Mouse (Mus musculus) kidney, embryonic 15.5 days (tissue): ENCODE data around the gene Smim9. TPM values are rescaled to one million over a fixed set of nuclear protein-coding genes. Genes with fewer than 3 reads are reported as not detected.
"Not testable (repeated sequence)": the region's sequence is repeated elsewhere in the genome, so short reads cannot be mapped to it uniquely, and the experiment has no call there.

Source experiments
- ATAC-seq: fragments of 200-750 bp; cut with Nextera tagmentation; replicated peaks from 2 replicates; pipeline ENCODE4 v1.8.0; 2017; ENCODE audit warnings: moderate TSS enrichment; ENCODE audit not compliant: low FRiP score
- H3K27ac ChIP-seq: fragments of 300-500 bp; sonication (generic); 2 replicates; pipeline ENCODE4 v1.5.1; 2015; ENCODE audit warnings: mild to moderate bottlenecking, inconsistent platforms
- H3K27me3 ChIP-seq: fragments of 300-500 bp; sonication (generic); 2 replicates; pipeline ENCODE4 v1.6.1; 2015; ENCODE audit warnings: inconsistent platforms
- H3K36me3 ChIP-seq: fragments of 300-500 bp; sonication (generic); 2 replicates; pipeline ENCODE4 v1.6.1; 2015; ENCODE audit warnings: inconsistent platforms
- H3K4me1 ChIP-seq: fragments of 300-500 bp; sonication (generic); 2 replicates; pipeline ENCODE4 v1.6.1; 2015; ENCODE audit warnings: inconsistent platforms
- H3K4me2 ChIP-seq: fragments of 300-500 bp; sonication (generic); 2 replicates; pipeline ENCODE4 v1.6.1; 2015; ENCODE audit warnings: moderate library complexity, mild to moderate bottlenecking, inconsistent platforms
- H3K4me3 ChIP-seq: fragments of 300-500 bp; sonication (generic); replicated peaks from 2 replicates; pipeline ENCODE4 v1.5.1; 2015; ENCODE audit warnings: mild to moderate bottlenecking, inconsistent platforms
- H3K9ac ChIP-seq: fragments of 300-500 bp; sonication (generic); 2 replicates; pipeline ENCODE4 v1.6.1; 2015; ENCODE audit warnings: mild to moderate bottlenecking, inconsistent platforms
- H3K9me3 ChIP-seq: fragments of 300-500 bp; sonication (generic); replicated peaks from 2 replicates; pipeline ENCODE4 v1.6.1; 2016; ENCODE audit warnings: inconsistent platforms
- WGBS: fragments of 180-500 bp; shearing (Covaris S2); methylation state at CpG from one replicate; pipeline ENCODE4 v1.1.7; 2015; ENCODE audit warnings: mixed read lengths; 5-methylcytosine and 5-hydroxymethylcytosine counted together
- polyA plus RNA-seq: library from polyadenylated mRNA; unstranded; fragments of >200 nt; fragmentation: Nextera tagmentation; extraction: Ambion mirVana; gene quantifications from 2 replicates; pipeline ENCODE4 v1.2.1, GENCODE M21; 2015

The Smim9 gene
- not detected in 2 replicates for polyA plus RNA-seq

DNA sequence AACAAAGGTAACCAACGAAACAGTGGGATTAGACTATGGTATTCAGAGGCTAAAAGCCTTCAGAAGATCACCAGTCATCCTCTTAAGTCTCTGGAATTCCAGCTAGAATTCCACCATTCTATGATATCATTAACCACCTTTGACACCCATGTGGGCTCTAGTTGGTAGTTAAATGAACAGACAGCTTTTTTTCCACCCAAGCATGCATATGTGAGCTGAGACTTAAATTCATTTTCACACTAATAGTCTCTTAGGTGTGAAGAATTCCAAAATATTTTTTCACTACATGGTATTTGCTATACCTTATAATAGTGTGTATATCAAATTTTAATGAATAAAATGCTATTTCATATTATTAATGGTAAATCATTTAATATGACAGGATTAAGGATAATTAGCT, at the start of gene Smim9:
Gene Smim9, minus strand, starts transcription at position 101 of the 400 bp plus-strand sequence.
- H3K27ac ChIP-seq = no peak within 1 kb of the TSS
- H3K9me3 ChIP-seq = no peaks in the 10 kb centered on the region
- no peak within 1 kb of the TSS for H3K4me2 ChIP-seq
- no peak within 1 kb of the TSS for H3K9ac ChIP-seq
- ATAC-seq = no peak
- WGBS = 79% methylated on average over 1 of the region's 1 CpGs
- H3K36me3 ChIP-seq = no peaks in the 10 kb centered on the region
- no peaks in the 10 kb centered on the region for H3K27me3 ChIP-seq
- no peaks in the 10 kb centered on the region for H3K4me1 ChIP-seq
- no peak within 1 kb of the TSS for H3K4me3 ChIP-seq

DNA sequence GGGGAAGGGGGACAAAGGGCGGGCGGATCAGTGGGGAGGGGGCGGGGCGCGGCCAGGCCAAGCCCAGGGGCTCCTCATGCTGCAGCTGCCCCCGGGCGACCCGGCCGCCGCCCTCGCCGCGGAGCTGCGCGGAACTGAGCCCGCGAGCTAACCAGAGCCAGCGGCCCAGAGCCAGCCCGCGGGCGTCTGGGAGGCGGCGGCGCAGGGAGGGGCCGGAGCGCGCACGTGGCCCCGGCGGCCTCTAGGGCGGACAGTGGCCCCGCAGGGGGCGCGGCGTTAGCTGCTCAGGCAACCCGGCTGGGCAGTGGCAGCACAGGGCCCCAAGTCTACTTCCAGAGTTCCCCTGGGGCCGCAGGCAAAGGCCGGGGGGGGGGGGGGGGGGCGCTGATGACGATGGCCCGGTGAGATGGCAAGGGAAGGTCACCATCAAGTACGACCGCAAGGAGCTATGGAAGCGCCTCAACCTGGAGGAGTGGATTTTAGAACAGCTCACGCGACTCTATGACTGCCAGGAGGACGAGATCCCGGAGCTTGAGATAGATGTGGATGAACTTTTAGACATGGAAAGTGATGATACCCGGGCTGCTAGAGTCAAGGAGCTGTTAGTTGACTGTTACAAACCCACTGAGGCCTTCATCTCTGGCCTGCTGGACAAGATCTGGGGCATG, 7.9 kb downstream of the Smim9 start:
- H3K9ac ChIP-seq = no peak overlapping the region
- 23% methylated on average over 15 of the region's 49 CpGs for WGBS

GRCm38 (mm10) chrX:75152249-75152648, 11.3 kb downstream of the Smim9 start:
- WGBS = 61% methylated on average over 1 of the region's 1 CpGs
- ATAC-seq = no peak
- no peak overlapping the region for H3K9ac ChIP-seq

More for the DNA sequence above, 7.9 kb downstream of the Smim9 start:
- H3K27ac ChIP-seq = no peak overlapping the region
- no peaks in the 10 kb centered on the region for H3K9me3 ChIP-seq
- H3K4me2 ChIP-seq = peak overlapping the region; percentile 64
- H3K36me3 ChIP-seq = no peaks in the 10 kb centered on the region
- H3K4me3 ChIP-seq = peak overlapping the region; percentile 43
- ATAC-seq = peak; percentile 91
- no peaks in the 10 kb centered on the region for H3K4me1 ChIP-seq
- no peaks in the 10 kb centered on the region for H3K27me3 ChIP-seq

GRCm38 (mm10) chrX:75150304-75150703, 13.3 kb downstream of the Smim9 start:
- H3K27ac ChIP-seq = no peak overlapping the region
- no peaks in the 10 kb centered on the region for H3K4me1 ChIP-seq
- H3K36me3 ChIP-seq = no peaks in the 10 kb centered on the region
- whole genome bisulfite sequencing = 85% methylated on average over 2 of the region's 2 CpGs
- no peak overlapping the region for H3K4me3 ChIP-seq
- H3K9ac ChIP-seq = no peak overlapping the region
- no peak for ATAC-seq
- no peaks in the 10 kb centered on the region for H3K27me3 ChIP-seq
- H3K4me2 ChIP-seq = no peak overlapping the region
- H3K9me3 ChIP-seq = no peaks in the 10 kb centered on the region

More at GRCm38 (mm10) chrX:75152249-75152648, 11.3 kb downstream of the Smim9 start:
- H3K36me3 ChIP-seq = no peaks in the 10 kb centered on the region
- H3K4me3 ChIP-seq = no peak overlapping the region
- no peaks in the 10 kb centered on the region for H3K9me3 ChIP-seq
- H3K27ac ChIP-seq = no peak overlapping the region
- H3K4me2 ChIP-seq = no peak overlapping the region
- H3K4me1 ChIP-seq = no peaks in the 10 kb centered on the region
- H3K27me3 ChIP-seq = no peaks in the 10 kb centered on the region

DNA sequence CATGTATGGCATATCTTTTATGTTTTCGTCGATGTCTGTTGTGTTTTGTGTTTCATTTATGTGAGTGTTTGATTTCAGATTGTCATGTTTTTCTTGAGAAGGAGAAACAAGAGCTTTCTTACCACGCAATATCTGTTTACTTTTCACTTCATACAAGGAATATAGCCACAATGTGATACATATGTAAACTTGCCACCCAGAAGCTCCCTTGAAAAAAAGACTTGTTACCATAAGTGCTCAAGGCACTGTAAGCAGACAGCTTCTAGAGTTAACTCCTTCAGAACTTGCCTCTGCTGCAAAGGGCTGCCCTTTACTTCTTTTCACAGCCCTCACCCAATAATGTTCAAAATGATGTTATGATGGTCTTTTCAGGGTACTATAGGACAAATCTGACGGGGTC, 15.2 kb downstream of the Smim9 start:
- Histone ChIP-seq H3K27ac (no peak overlapping the region), H3K4me1 (no peaks in the 10 kb centered on the region), H3K36me3 (no peaks in the 10 kb centered on the region), H3K4me2 (no peak overlapping the region), H3K9ac (no peak overlapping the region), H3K9me3 (no peaks in the 10 kb centered on the region), H3K4me3 (no peak overlapping the region), H3K27me3 (no peaks in the 10 kb centered on the region)
- 75% methylated on average over 4 of the region's 4 CpGs for WGBS
- no peak for ATAC-seq

DNA sequence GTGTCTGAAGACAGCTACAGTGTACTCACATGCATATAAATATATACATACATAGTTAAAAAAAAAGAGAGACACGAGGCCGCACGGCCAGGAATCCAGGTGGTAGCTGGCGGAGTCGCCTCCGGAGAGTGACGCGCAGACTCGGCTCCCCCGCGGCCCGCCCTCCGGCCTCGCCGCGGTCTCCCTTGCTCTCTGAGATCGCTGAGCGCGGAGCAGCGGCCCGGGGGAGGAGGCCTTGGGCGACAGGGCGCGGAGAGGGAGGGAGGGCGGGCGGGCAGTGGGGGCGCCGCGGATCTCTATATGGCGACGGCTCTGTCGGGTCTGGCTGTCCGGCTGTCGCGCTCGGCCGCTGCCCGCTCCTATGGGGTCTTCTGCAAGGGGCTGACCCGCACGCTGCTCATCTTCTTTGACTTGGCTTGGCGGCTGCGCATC, 20.4 kb downstream of the Smim9 start:
- not testable (repeated sequence) for H3K4me1 ChIP-seq, H3K27me3 ChIP-seq, H3K9me3 ChIP-seq, H3K27ac ChIP-seq, H3K9ac ChIP-seq, H3K36me3 ChIP-seq
- WGBS = 11% methylated on average over 5 of the region's 42 CpGs
- ATAC-seq = peak; percentile 69
- H3K4me2 ChIP-seq = peak overlapping the region; percentile 60
- H3K4me3 ChIP-seq = peak overlapping the region; percentile 38

GRCm38 (mm10) chrX:75138182-75138581, 25.4 kb downstream of the Smim9 start:
- no peak overlapping the region for H3K27ac ChIP-seq
- H3K4me3 ChIP-seq = no peak overlapping the region
- no peak for ATAC-seq
- no peaks in the 10 kb centered on the region for H3K4me1 ChIP-seq
- WGBS = 91% methylated on average over 2 of the region's 2 CpGs
- no peak overlapping the region for H3K4me2 ChIP-seq
- no peak overlapping the region for H3K9ac ChIP-seq
- H3K9me3 ChIP-seq = no peaks in the 10 kb centered on the region
- no peaks in the 10 kb centered on the region for H3K36me3 ChIP-seq
- H3K27me3 ChIP-seq = no peaks in the 10 kb centered on the region

- no peak overlapping the region for H3K27ac ChIP-seq
- 91% methylated on average over 2 of the region's 2 CpGs for WGBS
- H3K27me3 ChIP-seq = no peaks in the 10 kb centered on the region
- H3K4me2 ChIP-seq = no peak overlapping the region
- ATAC-seq = no peak
- H3K9me3 ChIP-seq = no peaks in the 10 kb centered on the region
- no peak overlapping the region for H3K4me3 ChIP-seq
- no peaks in the 10 kb centered on the region for H3K4me1 ChIP-seq
- no peaks in the 10 kb centered on the region for H3K36me3 ChIP-seq
- no peak overlapping the region for H3K9ac ChIP-seq
These were observed 25.8 kb downstream of the Smim9 start for GRCm38 (mm10) chrX:75137729-75138128.

DNA sequence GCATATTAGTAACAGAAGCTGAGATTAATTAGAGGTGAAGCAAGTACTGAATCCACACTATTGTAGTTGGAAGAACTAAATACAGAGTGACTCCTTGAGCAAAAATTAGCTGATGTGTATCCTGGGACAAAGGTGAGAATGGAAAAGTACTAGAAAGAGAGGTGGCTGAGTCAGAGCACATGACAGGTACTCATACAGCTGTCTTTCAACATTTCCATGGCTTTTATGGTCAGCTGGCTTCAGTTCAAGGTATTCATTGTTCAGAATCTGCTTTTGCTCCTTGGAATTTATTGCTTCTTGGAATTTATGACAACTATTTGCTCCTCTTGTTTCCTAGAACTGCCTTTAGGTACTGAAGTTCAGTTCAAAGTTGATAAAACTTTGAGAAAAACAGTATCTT, 26.6 kb downstream of the Smim9 start:
- no peak for ATAC-seq
- H3K4me1 ChIP-seq = no peaks in the 10 kb centered on the region
- no peak overlapping the region for H3K4me2 ChIP-seq
- H3K4me3 ChIP-seq = no peak overlapping the region
- no peaks in the 10 kb centered on the region for H3K27me3 ChIP-seq
- no peaks in the 10 kb centered on the region for H3K9me3 ChIP-seq
- H3K9ac ChIP-seq = no peak overlapping the region
- H3K36me3 ChIP-seq = no peaks in the 10 kb centered on the region
- no peak overlapping the region for H3K27ac ChIP-seq

GRCm38 (mm10) chrX:75130467-75131160, 33.0 kb downstream of the Smim9 start, which contains the start of gene Mpp1:
Gene Mpp1, minus strand, starts transcription at chrX:75131016.
- no peaks in the 10 kb centered on the region for H3K9me3 ChIP-seq
- H3K9ac ChIP-seq = peak within 1 kb of the TSS; percentile 62
- WGBS = 14% methylated on average over 36 of the region's 36 CpGs
- no peaks in the 10 kb centered on the region for H3K36me3 ChIP-seq
- H3K4me3 ChIP-seq = peak within 1 kb of the TSS; percentile 56
- peak within 1 kb of the TSS; percentile 67 for H3K27ac ChIP-seq
- H3K4me1 ChIP-seq = no peaks in the 10 kb centered on the region
- H3K27me3 ChIP-seq = no peaks in the 10 kb centered on the region
- peak within 1 kb of the TSS; percentile 59 for H3K4me2 ChIP-seq
- peak; percentile 100 for ATAC-seq

- Histone ChIP-seq H3K9ac (no peak overlapping the region), H3K4me3 (no peak overlapping the region), H3K27ac (no peak overlapping the region), H3K9me3 (no peaks in the 10 kb centered on the region), H3K4me2 (0 out of 2 replicates have a peak overlapping the region, but pooled peaks have one; percentile 19), H3K4me1 (no peaks in the 10 kb centered on the region), H3K27me3 (no peaks in the 10 kb centered on the region), H3K36me3 (peaks cover 7% of the 10 kb centered on the region; the same call in 1 of the 2 replicates)
- ATAC-seq = no peak
- 68% methylated on average over 2 of the region's 2 CpGs for WGBS
These were observed 34.1 kb downstream of the Smim9 start for GRCm38 (mm10) chrX:75129474-75129873.

DNA sequence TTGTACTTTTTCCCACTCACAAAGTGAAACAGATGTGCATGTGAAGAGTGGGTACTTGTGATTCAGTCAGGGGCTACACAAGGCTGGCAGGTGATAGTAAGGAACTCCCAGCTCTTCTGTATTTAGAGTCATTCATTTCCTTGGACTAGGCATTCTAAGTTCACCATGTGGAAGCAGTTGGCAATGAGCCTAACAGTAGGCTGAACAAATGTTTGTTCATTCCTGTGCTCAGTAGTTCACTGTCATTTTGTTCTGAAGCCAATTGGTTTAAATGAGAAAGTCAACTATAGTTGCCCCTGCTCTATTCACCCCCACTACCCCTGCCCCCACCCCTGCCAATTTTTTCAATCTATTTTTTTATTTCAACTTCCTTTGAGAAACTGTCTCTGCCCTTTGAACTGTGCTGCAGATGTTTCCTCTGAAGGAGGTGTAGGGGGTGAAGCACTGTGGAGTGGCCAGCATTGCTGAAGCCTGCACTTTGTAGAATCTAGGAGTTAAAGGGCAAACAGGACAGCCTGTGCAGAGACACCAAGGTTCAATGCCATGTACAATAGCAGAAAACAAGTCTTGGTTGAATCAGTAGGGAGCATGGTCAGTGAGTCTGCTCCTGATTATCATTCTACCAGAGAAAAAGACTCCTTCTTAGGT, 35.1 kb downstream of the Smim9 start:
- Histone ChIP-seq H3K27me3 (no peaks in the 10 kb centered on the region), H3K36me3 (peaks cover 7% of the 10 kb centered on the region; the same call in 1 of the 2 replicates), H3K9me3 (no peaks in the 10 kb centered on the region), H3K4me1 (no peaks in the 10 kb centered on the region), H3K9ac (no peak overlapping the region), H3K4me3 (no peak overlapping the region), H3K4me2 (no peak overlapping the region), H3K27ac (no peak overlapping the region)
- 0 out of 2 replicates have a peak, but pooled peaks have one; percentile 22 for ATAC-seq
